Mouse (Mus musculus): Measurements from ENCODE around the gene Col26a1. TPM values are rescaled to one million over a fixed set of nuclear protein-coding genes. Genes with fewer than 3 reads are reported as not detected.
"Not testable (repeated sequence)": the region's sequence is repeated elsewhere in the genome, so short reads cannot be mapped to it uniquely, and the experiment has no call there.

Gene Col26a1
- total RNA-seq, 2 experiments from 2014 or later = 4.9 to 5.7 TPM

GRCm38 (mm10) chr5:136752104-136752503 is 130.9 kb downstream of the Col26a1 start:
- DNase-seq = no peak

- no peak for DNase-seq
Observed at GRCm38 (mm10) chr5:136746596-136746995, 136.4 kb downstream of the Col26a1 start.

- DNase-seq = no peak
Observed at GRCm38 (mm10) chr5:136738918-136739317, 144.1 kb downstream of the Col26a1 start.

- DNase-seq = not testable (repeated sequence)
Observed at GRCm38 (mm10) chr5:136726271-136726670, 156.7 kb downstream of the Col26a1 start.

- peak; percentile 33 for DNase-seq
Observed at GRCm38 (mm10) chr5:136721596-136721995, 161.4 kb downstream of the Col26a1 start.

- DNase-seq = no peak
Observed at GRCm38 (mm10) chr5:136718656-136719055, 164.4 kb downstream of the Col26a1 start.

GRCm38 (mm10) chr5:136717573-136717854 is 165.5 kb downstream of the Col26a1 start:
- no peak for DNase-seq

GRCm38 (mm10) chr5:136716696-136717572 is 166.1 kb downstream of the Col26a1 start:
- no peak for DNase-seq

- no peak for DNase-seq
Observed at GRCm38 (mm10) chr5:136714879-136715278, 168.1 kb downstream of the Col26a1 start.

- no peak for DNase-seq
Observed at GRCm38 (mm10) chr5:136714232-136714875, 168.7 kb downstream of the Col26a1 start.

GRCm38 (mm10) chr5:136710742-136711141 is 172.3 kb downstream of the Col26a1 start:
- no peak for DNase-seq

GRCm38 (mm10) chr5:136708116-136708515 is 174.9 kb downstream of the Col26a1 start:
- no peak for DNase-seq

GRCm38 (mm10) chr5:136706803-136707202 is 176.2 kb downstream of the Col26a1 start:
- peak; percentile 46 for DNase-seq

- no peak for DNase-seq
Observed at GRCm38 (mm10) chr5:136705532-136705931, 177.5 kb downstream of the Col26a1 start.

GRCm38 (mm10) chr5:136704151-136704550 is 178.9 kb downstream of the Col26a1 start:
- no peak for DNase-seq

GRCm38 (mm10) chr5:136703751-136704150 is 179.3 kb downstream of the Col26a1 start:
- peak; percentile 40 for DNase-seq

- no peak for DNase-seq
Observed at GRCm38 (mm10) chr5:136702159-136702725, 180.8 kb downstream of the Col26a1 start.

- no peak for DNase-seq
Observed at GRCm38 (mm10) chr5:136697618-136698017, 185.4 kb downstream of the Col26a1 start.

- DNase-seq = no peak
Observed at GRCm38 (mm10) chr5:136696516-136696915, 186.5 kb downstream of the Col26a1 start.

- DNase-seq = no peak
Observed at GRCm38 (mm10) chr5:136694976-136695375, 188.0 kb downstream of the Col26a1 start.

- DNase-seq = no peak
Observed at GRCm38 (mm10) chr5:136693418-136693817, 189.6 kb downstream of the Col26a1 start.

- DNase-seq = no peak
Observed at GRCm38 (mm10) chr5:136692784-136693183, 190.2 kb downstream of the Col26a1 start, which contains the start of gene Myl10. Myl10 (plus strand) TSS chr5:136693146.

Measured in gastrocnemius, postnatal 25 days (tissue).